Mouse (Mus musculus) left cerebral cortex, adult 8-10 months (tissue): Measurements from ENCODE around the gene Foxa2. TPM values are rescaled to one million over a fixed set of nuclear protein-coding genes. Genes with fewer than 3 reads are reported as not detected.

Experiments
- DNase-seq, 2 experiments: peaks; one replicate each; pipeline ENCODE4 v3.0.0; 2022; ENCODE audit warnings: low spot score in 2 of 2
- total RNA-seq, 4 experiments: library from RNA; stranded (reverse); gene quantifications; 2 replicates each; pipeline ENCODE4 v1.2.4; 2022

The Foxa2 gene
- not detected for total RNA-seq

DNA sequence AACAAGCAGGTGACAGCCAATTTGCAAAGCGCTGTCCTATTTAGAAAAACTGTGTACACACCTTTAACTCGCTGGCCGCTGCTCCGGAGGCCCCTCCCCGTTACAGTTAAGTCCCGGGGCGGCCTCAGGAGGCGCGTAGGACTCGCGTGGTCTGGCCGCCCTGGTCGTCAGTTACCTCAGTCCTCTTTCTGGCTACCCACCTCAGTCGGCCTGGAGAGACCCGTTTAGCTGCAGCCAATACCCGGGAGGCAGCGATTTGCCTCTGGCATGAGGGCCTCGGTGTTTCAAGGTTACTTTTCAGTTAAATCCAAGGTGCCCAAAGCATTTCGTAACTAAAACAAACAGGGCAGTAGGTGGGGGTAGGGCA lies at the start of gene Foxa2:
Gene Foxa2, minus strand, starts transcription at position 171 of the 367 bp plus-strand sequence.
- DNase-seq = no peak

DNA sequence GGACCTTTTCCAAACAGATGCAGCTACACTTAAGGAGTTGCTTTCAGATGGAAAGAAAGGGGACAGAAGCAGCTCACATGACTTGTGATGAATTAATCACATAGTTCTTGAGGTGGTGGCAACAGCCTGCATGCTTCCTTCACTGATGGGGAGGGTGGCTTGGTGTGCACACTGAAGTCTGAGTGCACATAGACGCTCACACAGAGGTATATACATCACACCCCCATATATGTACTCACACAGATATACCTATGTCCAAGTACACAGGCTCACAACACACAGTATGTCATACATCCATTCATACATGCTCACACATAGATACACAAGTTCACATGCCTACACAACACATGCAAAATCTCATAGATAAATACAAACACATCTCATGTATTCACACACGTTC lies 45.3 kb upstream of the Foxa2 start:
- DNase-seq = no peak

- no peak for DNase-seq
Observed at GRCm38 (mm10) chr2:148091657-148092056, 44.9 kb upstream of the Foxa2 start.

GRCm38 (mm10) chr2:148090071-148090470 lies 43.3 kb upstream of the Foxa2 start:
- DNase-seq = no peak

DNA sequence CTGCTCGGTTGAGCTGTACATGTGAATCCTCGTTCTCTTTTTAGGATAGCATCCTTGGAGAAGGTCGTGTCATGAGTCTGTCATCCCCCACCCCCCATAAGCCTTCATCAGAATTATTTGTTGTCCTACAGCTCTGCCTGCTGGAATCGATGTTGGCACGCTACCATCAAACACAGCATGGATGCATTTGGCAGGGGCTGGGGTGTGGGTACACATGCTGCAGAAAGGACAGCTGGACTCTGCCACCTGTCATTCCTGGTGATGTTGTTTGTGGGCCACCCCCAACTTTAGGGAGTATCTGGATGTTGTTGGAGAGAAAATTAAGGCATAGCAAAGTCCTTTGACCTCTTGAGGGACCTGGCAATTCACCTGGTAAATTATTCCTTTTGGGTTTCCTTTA lies 38.8 kb upstream of the Foxa2 start:
- DNase-seq = no peak

- no peak for DNase-seq
Observed at GRCm38 (mm10) chr2:148085126-148085525, 38.4 kb upstream of the Foxa2 start.

DNA sequence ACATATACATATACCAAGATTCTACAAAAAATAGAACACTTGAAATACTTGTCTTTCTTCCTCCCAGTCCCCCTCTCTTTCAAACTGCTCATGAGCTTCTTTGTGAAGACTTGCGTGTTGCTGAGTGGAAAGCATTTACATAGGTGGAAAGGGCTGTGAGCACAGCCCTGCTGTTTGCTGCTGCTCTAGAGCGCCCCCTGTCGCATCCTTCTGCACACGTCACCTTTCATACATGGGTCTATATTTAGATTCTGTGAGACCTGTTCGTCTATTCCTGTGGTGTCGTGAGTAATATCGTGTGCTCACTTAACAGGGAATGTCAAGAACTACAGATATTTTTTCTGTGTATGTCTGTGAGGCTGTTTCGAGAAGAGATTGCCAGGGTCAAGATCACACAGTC lies 35.5 kb upstream of the Foxa2 start:
- peak in 1 of 2 experiments; percentile 6 for DNase-seq

- no peak for DNase-seq
Observed at GRCm38 (mm10) chr2:148060705-148061104, 13.9 kb upstream of the Foxa2 start.

GRCm38 (mm10) chr2:148053411-148053810 lies 6.6 kb upstream of the Foxa2 start:
- DNase-seq = no peak

DNA sequence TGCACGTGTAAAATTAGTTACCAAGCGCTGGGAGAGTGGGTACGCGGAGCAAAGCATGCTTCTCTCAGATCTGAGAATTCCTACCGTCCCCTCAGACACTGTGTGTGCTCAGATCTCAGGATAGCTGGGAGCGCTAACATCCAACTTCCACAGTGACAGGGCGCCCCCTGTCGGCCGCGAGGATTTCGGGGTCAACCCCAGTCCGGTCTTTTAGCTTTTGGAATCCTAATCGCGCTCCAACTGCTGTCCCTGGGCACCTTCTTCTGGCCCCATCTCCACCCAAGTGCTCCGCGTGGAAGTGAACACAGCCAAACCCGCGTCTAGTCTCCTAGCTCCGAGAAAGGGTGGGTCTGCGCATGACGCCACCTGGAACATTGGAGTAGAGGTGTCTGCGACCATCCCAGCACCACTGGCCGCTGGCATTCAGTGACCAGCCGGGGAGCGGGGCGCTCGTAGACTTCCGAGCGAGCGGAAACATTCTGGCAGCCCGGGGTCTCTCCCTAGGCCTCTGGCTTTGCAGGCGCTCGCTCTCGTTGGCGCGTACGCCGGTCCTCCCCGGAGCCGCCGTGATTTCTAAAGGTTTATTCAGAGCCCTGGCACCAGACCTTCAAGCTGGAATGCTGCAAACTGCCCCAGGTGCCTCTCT lies 1.8 kb upstream of the Foxa2 start:
- no peak for DNase-seq

DNA sequence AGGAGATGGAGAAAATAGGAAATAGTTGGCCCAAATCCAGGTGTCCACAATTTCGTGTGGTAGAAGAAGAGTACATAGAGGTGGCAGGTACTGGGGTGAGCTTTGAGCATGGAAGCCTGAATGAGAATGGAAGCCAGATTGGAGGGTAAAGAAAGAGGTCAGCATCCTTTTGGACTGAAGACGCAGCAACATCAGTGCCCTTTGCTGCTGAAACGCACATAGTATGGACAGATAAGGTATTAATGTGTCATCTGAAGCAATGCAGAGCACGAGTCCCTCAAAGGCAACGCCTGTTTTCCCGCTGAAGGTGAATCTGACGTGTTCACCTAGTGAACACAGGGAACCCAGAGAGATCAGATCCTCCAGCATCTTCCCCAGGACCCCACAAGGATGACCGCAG lies 842 bp upstream of the Foxa2 start:
- no peak for DNase-seq

GRCm38 (mm10) chr2:148045937-148046798 lies 601 bp downstream of the Foxa2 start:
- no peak for DNase-seq

GRCm38 (mm10) chr2:148045543-148045936 lies 1.2 kb downstream of the Foxa2 start:
- DNase-seq = no peak

DNA sequence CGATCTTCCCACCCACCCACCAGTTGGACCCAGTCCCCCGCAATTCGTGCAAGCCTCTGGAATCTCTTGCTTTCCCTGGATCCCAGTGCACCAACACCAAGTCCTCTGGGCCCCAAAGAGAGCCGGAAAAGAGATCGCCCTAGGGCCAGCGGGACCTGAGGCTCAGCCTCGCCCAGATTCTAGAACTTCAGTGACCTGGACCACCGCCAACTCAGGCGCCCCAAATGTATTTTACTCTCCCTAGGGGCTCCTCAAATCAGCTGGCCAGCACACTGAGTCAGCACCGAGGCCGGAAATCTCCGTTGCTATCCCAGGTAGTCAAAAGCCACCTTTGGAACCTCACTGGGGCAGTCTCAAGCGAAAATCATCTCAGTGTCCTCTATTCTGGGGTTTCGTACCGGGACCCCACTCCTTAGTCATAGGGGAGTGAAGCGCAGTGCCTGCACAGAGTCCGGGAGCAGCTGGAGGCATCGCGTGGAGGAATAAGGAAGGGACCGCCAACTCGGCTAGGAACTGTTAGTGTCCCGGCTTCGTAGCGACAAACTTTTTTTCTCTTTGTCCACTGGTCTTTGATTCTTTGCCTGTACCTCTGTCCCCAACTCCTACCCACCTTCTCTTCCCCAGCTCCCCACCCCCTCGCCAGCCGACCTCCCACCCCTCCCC lies 1.8 kb downstream of the Foxa2 start:
- DNase-seq = no peak

GRCm38 (mm10) chr2:148043976-148044876 lies 2.5 kb downstream of the Foxa2 start:
- no peak for DNase-seq

DNA sequence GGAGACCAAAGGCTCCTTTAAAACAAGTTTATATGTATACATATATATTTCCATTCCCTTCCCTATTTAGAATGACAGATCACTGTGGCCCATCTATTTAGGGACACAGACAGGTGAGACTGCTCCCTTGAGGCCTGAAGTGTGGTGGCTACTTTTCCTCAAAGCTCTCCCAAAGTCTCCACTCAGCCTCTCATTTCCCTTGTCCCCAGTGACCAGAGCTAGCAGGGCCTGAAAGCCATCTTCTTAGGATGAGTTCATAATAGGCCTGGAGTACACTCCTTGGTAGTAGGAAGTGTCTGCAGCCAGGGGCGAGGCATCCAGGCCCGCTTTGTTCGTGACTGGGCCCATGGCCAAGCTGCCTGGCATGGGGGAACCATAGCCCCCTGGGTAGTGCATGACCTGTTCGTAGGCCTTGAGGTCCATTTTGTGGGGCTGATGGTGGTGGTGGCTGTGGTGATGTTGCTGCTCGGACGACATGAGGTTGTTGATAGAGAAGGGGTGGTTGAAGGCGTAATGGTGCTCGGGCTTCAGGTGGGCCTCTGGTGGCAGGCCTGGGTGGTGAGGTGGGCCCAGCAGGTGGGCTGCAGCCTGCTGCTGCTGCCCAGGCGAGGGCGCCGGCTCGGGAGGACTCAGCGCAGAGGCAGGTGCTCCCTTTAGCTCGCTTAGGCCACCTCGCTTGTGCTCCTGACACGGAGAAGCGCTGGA lies 3.3 kb downstream of the Foxa2 start:
- no peak for DNase-seq

DNA sequence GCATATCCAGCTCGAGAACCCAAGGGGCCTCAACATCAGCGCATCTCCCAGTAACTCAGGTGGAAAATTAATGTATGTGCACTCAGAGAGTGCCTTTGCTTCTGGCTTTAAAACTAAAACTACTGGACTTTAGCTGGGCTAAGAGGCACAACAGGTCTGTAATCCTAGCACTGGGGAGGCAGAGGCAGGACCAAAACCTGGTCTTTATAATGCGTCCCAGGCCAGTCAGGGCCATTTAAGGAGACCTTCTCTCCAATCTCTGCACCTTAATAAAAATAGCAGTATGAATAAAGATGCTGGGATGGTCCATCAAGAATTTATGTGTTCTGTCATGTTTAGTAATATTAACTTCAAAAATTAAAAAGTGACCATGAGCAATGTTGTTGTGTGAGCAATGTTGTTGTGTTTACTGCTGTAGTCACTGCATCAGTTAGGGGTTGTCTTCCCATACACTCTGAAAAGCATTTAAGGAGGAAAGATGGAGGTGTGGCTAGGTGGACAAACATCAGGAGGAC lies 4.6 kb downstream of the Foxa2 start:
- no peak for DNase-seq

DNA sequence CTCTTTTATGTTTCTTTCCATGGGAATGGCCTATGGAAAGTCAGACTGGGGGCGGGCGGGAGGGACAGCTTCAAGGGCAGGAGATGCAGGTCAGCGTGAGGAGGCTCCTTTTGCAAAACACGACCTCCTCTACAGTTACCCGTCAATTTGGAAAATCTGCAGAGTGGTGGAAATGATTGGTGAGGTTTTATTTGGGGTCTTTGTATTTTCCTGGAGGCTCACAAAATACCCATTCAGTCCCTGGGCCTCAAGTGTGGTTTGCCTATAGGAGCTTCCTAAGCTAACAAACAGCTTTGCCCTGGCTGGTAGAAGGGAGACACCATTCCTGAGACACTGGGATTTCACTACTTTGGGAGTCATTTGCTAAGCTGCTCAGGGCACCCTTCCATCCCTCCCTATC lies 5.4 kb downstream of the Foxa2 start:
- DNase-seq = no peak

GRCm38 (mm10) chr2:148040236-148041121 lies 6.3 kb downstream of the Foxa2 start:
- DNase-seq = no peak
